Mouse (Mus musculus) heart, adult 2 months (tissue): ENCODE measurements around the gene Cwc25. TPM values are rescaled to one million over a fixed set of nuclear protein-coding genes. Genes with fewer than 3 reads are reported as not detected.

Source experiments
- DNase-seq, 2 experiments: peaks; one replicate each; pipeline ENCODE4 v3.0.0; 2021
- H3K27ac ChIP-seq: fragments of 200-600 bp; 2 replicates; pipeline ENCODE4 v1.8.1; 2022
- H3K27me3 ChIP-seq: fragments of 200-500 bp; 2 replicates; pipeline ENCODE4 v1.6.1; 2012; ENCODE audit warnings: mild to moderate bottlenecking, low read length, inconsistent platforms, mixed read lengths; ENCODE audit not compliant: control insufficient read depth, insufficient read depth
- H3K36me3 ChIP-seq: fragments of 200-500 bp; 2 replicates; pipeline ENCODE4 v1.6.1; 2012; ENCODE audit warnings: low read length, inconsistent platforms; ENCODE audit not compliant: control insufficient read depth, insufficient read depth
- H3K4me1 ChIP-seq: fragments of 200-500 bp; 2 replicates; pipeline ENCODE4 v1.6.1; 2011; ENCODE audit warnings: low read length; ENCODE audit not compliant: control insufficient read depth, insufficient read depth
- H3K4me3 ChIP-seq: fragments of 200-600 bp; 2 replicates; pipeline ENCODE4 v1.8.1; 2022
- H3K79me2 ChIP-seq: fragments of 200-500 bp; replicated peaks from 2 replicates; pipeline ENCODE4 v1.6.1; 2012; ENCODE audit warnings: mild to moderate bottlenecking, inconsistent platforms, low read length, moderate library complexity, mixed read lengths; ENCODE audit not compliant: control insufficient read depth, insufficient read depth
- H3K9ac ChIP-seq: fragments of 200-500 bp; 2 replicates; pipeline ENCODE4 v1.6.1; 2012; ENCODE audit warnings: low read depth, mild to moderate bottlenecking, control low read depth, inconsistent platforms, low read length, mixed read lengths
- CTCF ChIP-seq: fragments of 200-600 bp; IDR thresholded peaks from 2 replicates; pipeline ENCODE4 v1.8.1; 2022; ENCODE audit warnings: antibody characterized with exemption, mild to moderate bottlenecking, moderate library complexity
- EP300 ChIP-seq: fragments of 200-500 bp; IDR thresholded peaks from 2 replicates; pipeline ENCODE4 v1.6.1; 2011; ENCODE audit warnings: low read depth, low read length, control low read depth; ENCODE audit not compliant: insufficient read depth
- POLR2A ChIP-seq: fragments of 200-500 bp; IDR thresholded peaks from 2 replicates; pipeline ENCODE4 v1.6.1; 2011; ENCODE audit warnings: mild to moderate bottlenecking, low read depth, low read length, control low read depth; ENCODE audit not compliant: insufficient read depth
- WGBS: fragments of 180-500 bp; shearing (Covaris S2); methylation state at CpG from one replicate; pipeline ENCODE4 v1.1.7; 2018; 5-methylcytosine and 5-hydroxymethylcytosine counted together
- intact Hi-C: fragments of 180-260 bp; cut with DNase I; formaldehyde crosslinking; loops from one replicate; pipeline ENCODE4 v1.15.1; 2025
- polyA plus RNA-seq: library from polyadenylated mRNA; depleted of rRNA; stranded (reverse); fragments of >200 nt; gene quantifications from 2 replicates; pipeline ENCODE4 v1.2.3, GENCODE M21; 2012
- total RNA-seq, 2 experiments: library from RNA; stranded (reverse); gene quantifications; 2 replicates each; pipeline ENCODE4 v1.2.3; 2021

Cwc25 gene
- total and polyA plus RNA-seq, 3 experiments: 6.0 to 7.9 (median 7.6) TPM

DNA sequence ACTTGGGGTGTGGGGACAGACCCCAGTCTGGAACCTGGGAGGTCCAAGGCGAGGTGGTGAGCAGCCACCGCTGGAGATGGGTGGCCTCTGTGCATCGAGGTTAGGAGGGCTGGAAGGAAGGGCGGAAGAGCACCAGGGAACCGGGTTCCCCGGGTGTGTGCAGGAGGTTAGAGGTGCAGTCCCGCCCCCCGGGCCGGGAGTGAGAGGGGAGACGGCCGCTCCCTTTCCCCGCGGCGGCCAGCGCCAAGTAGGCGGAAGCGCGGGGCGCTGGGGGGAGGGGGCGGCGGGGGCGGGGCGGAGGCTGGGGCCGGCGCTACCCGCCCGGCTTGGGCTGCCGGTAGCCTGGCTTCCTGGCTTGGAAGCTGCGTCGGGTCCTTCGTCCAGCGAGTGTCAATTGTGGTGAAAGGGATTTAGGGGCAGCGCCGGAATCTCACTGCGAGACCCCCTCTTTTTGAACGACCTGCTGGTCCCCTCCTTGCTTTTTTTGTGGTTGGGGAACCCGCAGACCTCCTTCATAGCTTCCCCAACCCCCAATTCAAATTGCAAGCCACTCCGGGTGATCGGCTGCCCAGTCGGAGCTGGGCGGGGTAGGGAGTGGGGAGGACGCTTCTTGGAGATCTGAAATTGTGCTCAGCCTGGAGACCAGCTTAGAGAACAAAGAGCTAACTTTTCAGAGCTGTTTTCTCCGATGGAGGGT is 33.8 kb upstream of the Cwc25 start:
- intact Hi-C loops: loop anchor here (2.0 kb wide), 2 partner anchors 17 to 41 kb away; partner anchors contain the start of gene B230217C12Rik
- H3K27me3 ChIP-seq: no peaks in the 10 kb centered on the region
- TF ChIP-seq EP300: 0 out of 2 replicates have a peak, but pooled peaks have one; percentile 7
- TF ChIP-seq CTCF: no peak
- peak; percentile 56; the same call in 1 of the 2 replicates for TF ChIP-seq POLR2A
- peak overlapping the region; percentile 90 for H3K9ac ChIP-seq
- peaks cover 9% of the 10 kb centered on the region for H3K36me3 ChIP-seq
- peak; percentile 86 to 91 for DNase-seq
- peak overlapping the region; percentile 99 for H3K4me3 ChIP-seq
- H3K27ac ChIP-seq: peak overlapping the region; percentile 99
- no peaks in the 10 kb centered on the region for H3K79me2 ChIP-seq
- peaks cover 19% of the 10 kb centered on the region for H3K4me1 ChIP-seq
- 1% methylated on average over 32 of the region's 43 CpGs for WGBS

DNA sequence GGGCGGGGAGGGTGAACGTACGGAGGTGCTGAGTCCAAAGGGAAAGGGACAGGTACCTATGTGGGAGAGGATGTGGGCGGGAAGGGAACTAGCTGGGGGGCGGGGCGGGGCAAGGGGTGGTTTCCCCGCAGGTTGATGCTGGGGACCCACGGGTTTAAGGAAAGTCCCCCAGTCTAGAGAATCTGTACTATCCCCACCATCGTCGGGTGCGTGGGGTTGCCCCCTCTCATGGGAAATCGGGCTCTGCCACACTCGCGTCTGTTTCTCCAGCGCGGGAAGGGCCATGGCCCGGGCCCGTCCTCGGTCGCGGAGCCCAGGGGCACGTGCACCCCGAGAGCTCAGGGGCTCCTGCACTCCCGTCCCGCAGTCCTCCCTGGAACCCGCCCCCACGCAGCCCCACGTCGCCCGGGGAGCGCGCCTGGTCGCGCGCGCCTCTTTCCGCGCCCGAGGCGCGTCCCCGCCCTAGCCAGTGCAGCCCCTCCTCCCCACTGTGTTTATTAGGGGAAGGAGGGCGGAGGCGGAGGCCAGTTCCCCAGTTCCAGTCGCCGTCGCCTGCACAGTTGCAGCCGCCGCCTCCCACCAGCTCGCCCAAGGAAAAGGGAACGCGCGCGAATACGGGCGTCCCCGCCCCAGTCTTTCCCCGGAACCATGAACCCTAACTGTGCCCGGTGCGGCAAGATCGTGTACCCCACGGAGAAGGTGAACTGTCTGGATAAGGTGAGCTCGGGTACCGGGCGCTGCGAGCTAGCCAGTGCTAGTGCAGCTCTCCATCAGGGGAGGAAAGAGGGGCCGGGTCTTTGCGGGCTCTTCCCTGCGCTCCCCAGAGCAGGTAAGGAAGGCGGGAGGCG is 33.0 kb upstream of the Cwc25 start:
- peaks cover 3% of the 10 kb centered on the region for H3K36me3 ChIP-seq
- H3K4me1 ChIP-seq: peaks cover 14% of the 10 kb centered on the region
- intact Hi-C loops: no loop called here
- H3K79me2 ChIP-seq: no peaks in the 10 kb centered on the region
- peak; percentile 92 to 93 for DNase-seq
- H3K9ac ChIP-seq: peak overlapping the region; percentile 90
- no peaks in the 10 kb centered on the region for H3K27me3 ChIP-seq
- TF ChIP-seq CTCF (no peak), POLR2A (peak; percentile 92), EP300 (no peak)
- H3K4me3 ChIP-seq: peak overlapping the region; percentile 99
- H3K27ac ChIP-seq: peak overlapping the region; percentile 99
- WGBS: under 1% methylated on average over 71 of the region's 71 CpGs

DNA sequence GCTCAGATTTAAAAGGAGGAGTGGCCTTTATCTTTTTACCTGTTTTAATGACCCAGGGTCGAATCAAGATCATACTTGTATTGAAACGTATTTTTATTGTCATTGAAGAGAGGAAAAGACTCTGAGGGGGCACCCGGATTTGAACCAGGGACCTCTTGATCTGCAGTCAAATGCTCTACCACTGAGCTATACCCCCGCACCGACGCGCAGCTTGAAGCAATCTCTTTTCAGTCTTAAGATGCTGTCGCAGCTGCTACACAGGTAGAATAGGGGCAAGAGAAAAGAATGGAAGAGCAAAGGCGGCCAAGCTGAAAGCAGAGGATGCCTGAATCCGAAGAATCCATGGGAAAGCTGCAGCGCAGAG is 32.4 kb upstream of the Cwc25 start, which contains the start of gene Lasp1:
Gene Lasp1 (plus strand): TSS at position 219 of the 364 bp plus-strand sequence.
- Histone ChIP-seq H3K4me3 (peak within 1 kb of the TSS; percentile 99), H3K36me3 (0 out of 2 replicates have a peak, but pooled peaks cover 2% of the 10 kb centered on the region), H3K9ac (peak within 1 kb of the TSS; percentile 90), H3K27ac (peak within 1 kb of the TSS; percentile 99), H3K27me3 (no peaks in the 10 kb centered on the region), H3K4me1 (peaks cover 10% of the 10 kb centered on the region), H3K79me2 (no peaks in the 10 kb centered on the region)
- intact Hi-C loops: no loop called here
- WGBS: under 1% methylated on average over 11 of the region's 11 CpGs
- TF ChIP-seq EP300: peak; percentile 72
- no peak for TF ChIP-seq CTCF
- DNase-seq: peak; percentile 87 to 91

DNA sequence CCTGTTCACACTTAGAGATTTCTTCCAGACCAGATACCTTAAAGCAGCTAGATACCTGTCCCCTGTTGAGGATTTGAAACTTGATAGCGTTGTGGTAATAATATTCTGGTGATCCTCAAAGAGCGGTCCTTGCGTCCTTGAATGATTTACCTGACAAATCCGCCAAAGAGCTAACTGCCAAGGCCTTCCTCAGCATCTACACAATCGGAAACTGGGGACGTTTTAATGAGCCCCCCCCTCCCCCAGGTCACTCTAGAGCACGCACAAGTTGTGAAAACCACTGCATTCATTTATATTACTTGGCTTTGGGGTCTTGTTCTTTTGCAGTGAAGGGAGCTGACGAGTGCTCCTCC is 31.7 kb upstream of the Cwc25 start:
- no peak for DNase-seq
- Histone ChIP-seq H3K36me3 (0 out of 2 replicates have a peak, but pooled peaks cover under 1% of the 10 kb centered on the region), H3K79me2 (no peaks in the 10 kb centered on the region), H3K4me1 (peaks cover 9% of the 10 kb centered on the region), H3K27ac (no peak overlapping the region; the same call in none of the 2 replicates), H3K27me3 (no peaks in the 10 kb centered on the region), H3K9ac (no peak overlapping the region), H3K4me3 (no peak overlapping the region)
- intact Hi-C loops: no loop called here
- WGBS: 68% methylated on average over 8 of the region's 8 CpGs
- TF ChIP-seq POLR2A (no peak), EP300 (no peak), CTCF (no peak)

DNA sequence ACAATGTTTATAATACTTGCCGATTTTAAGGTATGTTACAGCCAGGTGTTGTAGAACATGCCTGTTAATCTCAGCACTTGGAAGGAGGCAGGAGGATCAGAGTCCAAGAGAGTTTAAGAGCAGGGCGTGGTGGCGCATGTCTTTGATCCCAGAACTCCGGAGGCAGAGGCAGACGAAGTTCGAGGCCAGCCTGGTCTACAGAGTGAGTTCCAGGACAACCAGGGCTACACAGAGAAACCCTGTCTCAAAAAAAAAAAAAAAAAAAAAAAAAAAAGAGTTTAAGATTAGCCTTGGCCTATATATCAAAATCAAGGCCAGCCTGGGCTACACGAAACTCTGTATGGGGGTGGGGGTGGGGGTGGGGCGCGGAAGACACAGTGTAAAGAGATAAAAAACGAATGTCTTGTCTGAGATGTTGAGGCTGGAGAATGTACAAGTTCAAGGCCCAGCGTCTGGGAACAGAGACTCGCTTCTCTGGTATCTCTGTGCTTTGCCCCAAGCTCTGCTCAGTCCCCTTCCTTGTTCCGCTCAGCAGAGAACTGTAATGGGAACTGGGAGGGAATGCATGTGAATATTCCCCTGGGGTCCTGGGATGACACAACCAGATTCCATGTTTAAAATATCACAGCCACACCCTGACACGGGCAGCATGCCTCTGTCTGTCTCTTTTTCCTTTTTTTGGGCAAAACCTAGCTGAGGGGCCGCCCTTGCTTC is 31.2 kb upstream of the Cwc25 start:
- intact Hi-C loops: no loop called here
- H3K4me3 ChIP-seq: no peak overlapping the region
- 66% methylated on average over 15 of the region's 15 CpGs for WGBS
- H3K4me1 ChIP-seq: peaks cover 9% of the 10 kb centered on the region
- no peaks in the 10 kb centered on the region for H3K27me3 ChIP-seq
- DNase-seq: peak in 1 of 2 experiments; percentile 33
- TF ChIP-seq EP300 (no peak), CTCF (no peak), POLR2A (no peak)
- no peaks in the 10 kb centered on the region for H3K79me2 ChIP-seq
- no peak overlapping the region; the same call in none of the 2 replicates for H3K27ac ChIP-seq
- no peaks in the 10 kb centered on the region for H3K36me3 ChIP-seq
- no peak overlapping the region for H3K9ac ChIP-seq
